Mouse (Mus musculus) intestine, embryonic 16.5 days (tissue): ENCODE data around the gene Ttc12. TPM values are rescaled to one million over a fixed set of nuclear protein-coding genes. Genes with fewer than 3 reads are reported as not detected.

Experiments used
- ATAC-seq: fragments of 200-750 bp; cut with Nextera tagmentation; 2 replicates; pipeline ENCODE4 v1.8.0; 2017; ENCODE audit warnings: moderate TSS enrichment, moderate library complexity
- H3K27ac ChIP-seq: fragments of 300-500 bp; sonication (generic); 2 replicates; pipeline ENCODE4 v1.5.1; 2014; ENCODE audit warnings: mild to moderate bottlenecking, low read length
- H3K27me3 ChIP-seq: fragments of 300-500 bp; sonication (generic); replicated peaks from 2 replicates; pipeline ENCODE4 v1.6.1; 2014; ENCODE audit warnings: low read length, control low read depth, mixed read lengths; ENCODE audit not compliant: control insufficient read depth, insufficient read depth
- H3K36me3 ChIP-seq: fragments of 300-500 bp; sonication (generic); 2 replicates; pipeline ENCODE4 v1.6.1; 2014; ENCODE audit warnings: low read length, control low read depth; ENCODE audit not compliant: control insufficient read depth, insufficient read depth
- H3K4me1 ChIP-seq: fragments of 300-500 bp; sonication (generic); 2 replicates; pipeline ENCODE4 v1.6.1; 2014; ENCODE audit warnings: low read length, control low read depth, mixed read lengths; ENCODE audit not compliant: control insufficient read depth, insufficient read depth
- H3K4me2 ChIP-seq: fragments of 300-500 bp; sonication (generic); 2 replicates; pipeline ENCODE4 v1.6.1; 2014; ENCODE audit warnings: low read depth, low read length, control low read depth
- H3K4me3 ChIP-seq: fragments of 300-500 bp; sonication (generic); 2 replicates; pipeline ENCODE4 v1.5.1; 2014; ENCODE audit warnings: mild to moderate bottlenecking, low read length
- H3K9ac ChIP-seq: fragments of 300-500 bp; sonication (generic); 2 replicates; pipeline ENCODE4 v1.6.1; 2014; ENCODE audit warnings: low read depth, low read length
- H3K9me3 ChIP-seq: fragments of 300-500 bp; sonication (generic); 2 replicates; pipeline ENCODE4 v1.6.1; 2016; ENCODE audit warnings: low read length, control low read depth; ENCODE audit not compliant: control insufficient read depth
- WGBS: fragments of 180-500 bp; shearing (Covaris S2); extraction: QIAGEN DNeasy Blood & Tissue Kit; methylation state at CpG from one replicate; pipeline ENCODE4 v1.1.7; 2014; 5-methylcytosine and 5-hydroxymethylcytosine counted together
- polyA plus RNA-seq: library from polyadenylated mRNA; unstranded; fragments of >200 nt; fragmentation: Nextera tagmentation; extraction: Ambion mirVana; gene quantifications from 2 replicates; pipeline ENCODE4 v1.2.1, GENCODE M21; 2015

The Ttc12 gene
- polyA plus RNA-seq, 1 experiment from 2014 or later: 0.87 TPM

DNA sequence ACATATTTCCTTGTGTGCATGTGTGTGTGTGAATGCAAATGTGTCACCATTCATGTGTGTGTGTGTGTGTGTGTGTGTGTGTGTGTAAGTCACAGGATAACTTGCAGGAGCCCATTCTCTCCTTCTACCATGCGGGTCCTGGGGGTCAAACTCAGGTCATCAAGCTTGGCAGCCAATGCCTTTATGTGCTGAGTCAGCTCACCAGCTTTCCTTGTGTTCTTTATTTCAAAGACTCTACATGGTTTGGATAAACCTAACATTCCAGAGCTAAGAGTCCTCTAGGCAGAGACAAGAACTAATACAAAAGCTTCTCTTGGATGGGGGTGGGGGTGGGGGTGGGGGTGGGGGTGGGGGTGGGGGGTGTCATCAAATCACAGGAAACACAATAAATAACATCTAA is 60.4 kb downstream of the Ttc12 start:
- H3K27ac ChIP-seq: no peak overlapping the region
- no peak overlapping the region for H3K9ac ChIP-seq
- no peaks in the 10 kb centered on the region for H3K27me3 ChIP-seq
- no peak for ATAC-seq
- H3K4me1 ChIP-seq: no peaks in the 10 kb centered on the region
- no peak overlapping the region for H3K4me2 ChIP-seq
- no peaks in the 10 kb centered on the region for H3K36me3 ChIP-seq
- no peak overlapping the region for H3K4me3 ChIP-seq
- no peaks in the 10 kb centered on the region for H3K9me3 ChIP-seq
- 25% methylated on average over 1 of the region's 1 CpGs for WGBS

DNA sequence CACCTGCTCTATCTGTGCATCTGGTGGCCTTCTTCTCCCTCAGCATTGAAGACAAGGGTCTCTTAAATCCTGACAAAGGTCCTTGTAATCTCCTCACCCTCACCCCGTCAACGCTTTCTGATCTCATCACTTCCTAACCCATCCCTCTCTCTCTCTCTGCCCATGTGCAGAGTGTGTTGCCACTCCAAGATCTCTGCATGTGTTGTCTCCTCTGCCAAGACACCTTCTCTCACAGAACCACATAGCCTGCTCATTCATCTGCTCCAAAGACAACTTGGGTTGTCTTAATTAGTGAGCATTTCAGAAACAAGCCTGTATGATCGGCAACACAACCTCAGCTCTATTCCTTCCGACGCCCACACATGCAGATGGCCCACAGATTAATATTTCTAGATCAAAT is 62.2 kb downstream of the Ttc12 start:
- WGBS: 90% methylated on average over 5 of the region's 5 CpGs
- Histone ChIP-seq H3K9me3 (no peaks in the 10 kb centered on the region), H3K27me3 (no peaks in the 10 kb centered on the region)

DNA sequence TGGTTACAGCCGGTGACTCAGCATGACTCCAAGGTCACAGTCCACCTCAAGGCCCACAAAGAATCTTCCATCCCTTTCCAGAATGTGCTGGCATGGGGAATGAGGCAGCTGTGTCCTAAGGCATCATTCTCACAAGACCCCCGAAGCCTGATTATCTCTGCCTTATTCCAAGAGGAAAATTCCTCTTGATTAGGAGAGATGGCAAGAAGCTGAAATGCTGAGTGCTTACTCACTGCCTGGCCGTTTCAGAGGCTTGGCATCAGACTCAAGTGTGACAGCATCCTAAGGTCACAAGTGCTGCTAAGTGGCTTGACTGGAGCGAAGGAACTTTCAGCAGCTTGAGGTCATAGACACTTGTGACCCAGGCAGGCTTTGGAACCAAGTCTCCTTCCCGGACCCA is 75.4 kb downstream of the Ttc12 start:
- Histone ChIP-seq H3K4me2 (no peak overlapping the region), H3K4me3 (no peak overlapping the region), H3K9ac (no peak overlapping the region), H3K27ac (no peak overlapping the region), H3K27me3 (no peaks in the 10 kb centered on the region), H3K4me1 (no peaks in the 10 kb centered on the region), H3K36me3 (no peaks in the 10 kb centered on the region), H3K9me3 (no peaks in the 10 kb centered on the region)
- WGBS: 75% methylated on average over 5 of the region's 5 CpGs
- no peak for ATAC-seq

More for the DNA sequence above, 62.2 kb downstream of the Ttc12 start:
- Histone ChIP-seq H3K4me3 (no peak overlapping the region), H3K36me3 (no peaks in the 10 kb centered on the region), H3K9ac (no peak overlapping the region), H3K4me2 (no peak overlapping the region), H3K27ac (no peak overlapping the region), H3K4me1 (no peaks in the 10 kb centered on the region)
- no peak for ATAC-seq

DNA sequence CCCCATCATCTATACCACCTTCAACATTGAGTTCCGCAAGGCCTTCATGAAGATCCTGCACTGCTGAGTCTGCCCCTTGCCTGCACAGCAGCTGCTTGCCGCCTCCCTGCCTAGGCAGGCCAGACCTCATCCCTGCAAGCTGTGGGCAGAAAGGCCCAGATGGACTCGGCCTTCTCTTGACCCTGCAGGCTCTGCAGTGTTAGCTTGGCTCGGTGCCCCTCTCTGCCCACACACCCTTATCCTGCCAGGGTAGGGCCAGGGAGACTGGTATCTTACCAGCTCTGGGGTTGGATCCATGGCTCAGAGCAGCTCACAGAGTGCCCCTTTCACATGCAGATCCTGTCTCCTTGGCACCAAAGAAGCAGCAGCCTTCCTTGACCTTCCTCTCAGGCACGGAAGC is 79.0 kb downstream of the Ttc12 start:
- 85% methylated on average over 5 of the region's 5 CpGs for WGBS

DNA sequence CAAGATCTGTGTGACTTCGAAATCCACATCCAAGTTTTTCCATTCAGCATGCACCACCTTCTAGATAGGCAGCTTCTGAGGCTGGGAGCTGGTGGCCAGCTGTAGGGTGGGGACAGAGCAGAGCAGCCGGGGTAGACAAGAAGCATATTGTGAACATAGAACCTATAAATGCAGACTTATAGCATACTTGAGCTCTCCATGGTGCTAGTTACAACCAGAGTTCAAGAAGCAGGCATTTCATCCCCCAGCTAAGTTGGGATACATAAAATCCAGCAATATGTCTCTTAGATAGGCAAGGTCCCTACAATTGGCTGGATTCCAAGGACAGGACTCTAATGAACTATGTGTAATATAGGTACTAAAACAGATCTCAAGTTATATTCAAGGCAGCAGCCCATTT is 82.3 kb downstream of the Ttc12 start:
- no peak for ATAC-seq
- Histone ChIP-seq H3K27me3 (no peaks in the 10 kb centered on the region), H3K27ac (no peak overlapping the region), H3K36me3 (no peaks in the 10 kb centered on the region), H3K4me3 (no peak overlapping the region), H3K4me2 (no peak overlapping the region), H3K4me1 (no peaks in the 10 kb centered on the region), H3K9me3 (no peaks in the 10 kb centered on the region), H3K9ac (no peak overlapping the region)
- 65% methylated on average over 2 of the region's 2 CpGs for WGBS

More for the DNA sequence above, 79.0 kb downstream of the Ttc12 start:
- H3K9me3 ChIP-seq: no peaks in the 10 kb centered on the region
- no peaks in the 10 kb centered on the region for H3K27me3 ChIP-seq
- H3K9ac ChIP-seq: no peak overlapping the region
- no peak overlapping the region for H3K4me2 ChIP-seq
- no peak overlapping the region for H3K27ac ChIP-seq
- no peaks in the 10 kb centered on the region for H3K4me1 ChIP-seq
- ATAC-seq: no peak
- no peak overlapping the region for H3K4me3 ChIP-seq
- no peaks in the 10 kb centered on the region for H3K36me3 ChIP-seq

DNA sequence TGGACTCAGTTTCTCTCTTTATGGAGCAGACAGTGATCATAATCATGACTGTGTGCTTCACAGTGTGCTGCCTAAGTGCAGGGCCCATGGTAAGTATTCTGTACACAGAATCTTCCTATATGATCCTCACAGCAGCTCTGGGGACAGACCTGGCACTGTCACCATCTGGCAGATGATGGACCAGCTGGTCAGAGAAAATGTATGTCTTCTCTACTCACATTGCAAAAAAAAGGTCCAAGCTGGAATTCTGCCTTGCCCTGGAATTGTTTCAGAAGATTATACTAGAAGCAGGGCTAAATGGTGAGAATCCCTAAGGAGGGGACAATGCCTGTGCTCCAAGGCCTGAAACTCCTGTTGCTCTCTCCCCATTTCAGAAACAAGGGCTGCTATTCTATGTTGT is 90.0 kb downstream of the Ttc12 start:
- no peak overlapping the region for H3K9ac ChIP-seq
- no peaks in the 10 kb centered on the region for H3K4me1 ChIP-seq
- H3K4me2 ChIP-seq: no peak overlapping the region
- H3K4me3 ChIP-seq: no peak overlapping the region
- no peaks in the 10 kb centered on the region for H3K36me3 ChIP-seq
- H3K9me3 ChIP-seq: no peaks in the 10 kb centered on the region
- H3K27me3 ChIP-seq: no peaks in the 10 kb centered on the region
- no peak for ATAC-seq
- no peak overlapping the region for H3K27ac ChIP-seq

DNA sequence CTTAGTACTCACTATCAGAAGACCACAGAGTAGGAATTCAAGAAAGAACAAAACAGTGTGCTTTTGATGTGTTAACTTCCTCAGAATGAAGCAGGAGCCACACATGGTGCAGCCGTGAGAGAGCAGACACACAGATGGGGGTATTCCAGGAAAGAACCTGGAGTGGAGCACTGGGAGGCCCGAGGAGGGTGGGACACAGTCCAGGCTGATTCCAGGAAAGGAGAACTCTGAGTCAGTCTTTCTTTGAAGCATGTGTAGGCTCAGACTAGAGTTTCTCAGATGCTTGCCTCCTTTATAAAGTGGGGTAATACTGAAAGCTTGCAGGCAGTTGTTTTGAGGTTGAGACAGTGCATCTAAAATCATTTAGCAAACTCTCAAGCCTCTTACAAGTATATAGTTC is 93.8 kb downstream of the Ttc12 start:
- H3K27me3 ChIP-seq: no peaks in the 10 kb centered on the region
- no peak for ATAC-seq
- no peak overlapping the region for H3K9ac ChIP-seq
- H3K4me2 ChIP-seq: no peak overlapping the region
- H3K27ac ChIP-seq: no peak overlapping the region
- no peaks in the 10 kb centered on the region for H3K36me3 ChIP-seq
- H3K4me1 ChIP-seq: no peaks in the 10 kb centered on the region
- no peak overlapping the region for H3K4me3 ChIP-seq
- 50% methylated on average over 2 of the region's 2 CpGs for WGBS
- H3K9me3 ChIP-seq: no peaks in the 10 kb centered on the region

Other genes starting within 250 kb of the Ttc12 start
- gene Gm4894, start 235.7 kb downstream of the Ttc12 start, polyA plus RNA-seq: not detected in 2 replicates
- gene Drd2, start 145.6 kb downstream of the Ttc12 start, polyA plus RNA-seq: not detected in 2 replicates
- not detected in 2 replicates for gene Ankk1, start 59.2 kb downstream of the Ttc12 start, polyA plus RNA-seq